Mouse (Mus musculus): Measurements from ENCODE around the gene Rsbn1l.

- TF ChIP-seq POLR2A (IDR thresholded peaks at IDR 0.05; ENCODE audit: borderline replicate concordance, control insufficient read depth, low read depth, low read length) = no peak
- TF ChIP-seq CTCF (IDR thresholded peaks at IDR 0.05; ENCODE audit: control insufficient read depth, insufficient read depth, low read length) = no peak
These were observed 72.1 kb downstream of the Rsbn1l start for GRCm38 (mm10) chr5:20884036-20884620.

Measured in bone marrow, adult 2 months (tissue).